Mouse (Mus musculus): ENCODE data around the gene Clec11a. TPM values are rescaled to one million over a fixed set of nuclear protein-coding genes. Genes with fewer than 3 reads are reported as not detected.
"Not testable (repeated sequence)": the region's sequence is repeated elsewhere in the genome, so short reads cannot be mapped to it uniquely, and the experiment has no call there.

Gene Clec11a
- total RNA-seq, 2 experiments from 2014 or later, result 0.84 to 1.3 TPM

- no peak for DNase-seq (ENCODE audit: low spot score)
Observed at GRCm38 (mm10) chr7:44326614-44327013, 19.9 kb upstream of the Clec11a start.

DNA sequence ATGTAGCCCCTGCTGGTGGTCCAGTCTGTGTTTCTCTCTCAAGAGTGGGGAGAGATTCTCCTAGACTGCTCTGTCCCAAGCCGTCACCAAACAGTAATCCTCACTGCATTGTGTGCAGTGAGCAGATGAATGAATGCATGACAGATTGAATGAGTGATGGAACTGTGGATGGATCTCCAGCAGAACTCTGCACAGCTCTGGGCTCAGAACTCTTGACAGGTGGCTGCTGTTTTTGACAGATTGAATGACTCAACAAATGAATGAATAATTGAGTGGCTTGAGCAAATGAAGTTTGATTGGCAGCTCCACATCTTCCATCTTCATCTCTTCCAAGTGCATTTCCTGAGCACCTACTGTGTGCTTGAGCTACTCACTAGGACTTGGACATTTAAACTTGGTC lies 15.6 kb upstream of the Clec11a start:
- DNase-seq (ENCODE audit: low spot score), result no peak

- no peak for DNase-seq (ENCODE audit: low spot score)
Observed at GRCm38 (mm10) chr7:44320886-44321285, 14.2 kb upstream of the Clec11a start.

- no peak for DNase-seq (ENCODE audit: low spot score)
Observed at GRCm38 (mm10) chr7:44317913-44318312, 11.2 kb upstream of the Clec11a start.

DNA sequence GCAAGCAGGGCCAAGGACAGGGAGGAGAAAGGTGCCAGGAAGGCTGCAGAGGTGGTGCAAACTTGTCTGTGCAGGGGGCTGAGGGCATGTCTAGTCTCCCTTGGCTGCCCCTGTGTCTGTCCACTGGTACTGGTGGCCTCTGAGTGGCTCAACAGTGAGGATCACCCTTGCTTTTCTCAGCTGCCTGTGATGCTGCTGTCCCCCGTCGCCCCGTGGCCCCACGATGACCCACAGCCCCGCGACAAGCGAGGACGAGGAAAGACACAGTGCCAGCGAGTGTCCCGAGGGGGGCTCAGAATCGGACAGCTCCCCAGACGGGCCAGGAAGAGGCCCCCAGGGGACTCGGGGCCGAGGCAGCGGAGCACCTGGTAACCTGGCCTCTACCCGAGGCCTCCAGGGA lies 5.8 kb upstream of the Clec11a start:
- no peak for DNase-seq (ENCODE audit: low spot score)

DNA sequence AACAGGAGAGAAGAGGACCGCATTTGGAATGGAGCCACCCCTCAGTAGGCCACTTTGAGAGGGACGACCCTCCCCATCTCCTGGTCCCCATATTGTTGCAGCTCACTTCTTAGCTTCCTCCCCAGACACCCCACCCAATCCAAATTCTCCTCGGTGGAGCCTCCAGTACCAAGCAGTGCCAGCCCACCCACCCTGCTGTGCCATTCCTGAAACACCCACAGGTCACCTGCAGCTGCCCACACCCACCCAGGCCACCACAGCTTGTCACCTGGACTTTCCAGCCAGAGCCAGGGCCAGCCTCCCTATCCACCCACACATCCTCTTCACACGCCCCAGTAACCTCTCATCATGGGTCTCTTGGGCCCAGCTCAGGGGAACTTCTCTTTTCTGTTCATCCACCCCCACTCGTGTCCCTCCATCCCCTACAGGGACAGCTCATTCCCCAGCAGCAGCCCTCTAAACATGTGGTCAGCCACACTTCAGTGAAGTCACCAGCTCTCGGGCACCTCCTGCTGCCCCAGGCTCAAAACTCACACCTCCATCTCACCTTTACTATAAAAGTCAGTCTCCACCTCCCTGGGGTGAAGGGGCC lies 5.1 kb upstream of the Clec11a start:
- no peak for DNase-seq (ENCODE audit: low spot score)

DNA sequence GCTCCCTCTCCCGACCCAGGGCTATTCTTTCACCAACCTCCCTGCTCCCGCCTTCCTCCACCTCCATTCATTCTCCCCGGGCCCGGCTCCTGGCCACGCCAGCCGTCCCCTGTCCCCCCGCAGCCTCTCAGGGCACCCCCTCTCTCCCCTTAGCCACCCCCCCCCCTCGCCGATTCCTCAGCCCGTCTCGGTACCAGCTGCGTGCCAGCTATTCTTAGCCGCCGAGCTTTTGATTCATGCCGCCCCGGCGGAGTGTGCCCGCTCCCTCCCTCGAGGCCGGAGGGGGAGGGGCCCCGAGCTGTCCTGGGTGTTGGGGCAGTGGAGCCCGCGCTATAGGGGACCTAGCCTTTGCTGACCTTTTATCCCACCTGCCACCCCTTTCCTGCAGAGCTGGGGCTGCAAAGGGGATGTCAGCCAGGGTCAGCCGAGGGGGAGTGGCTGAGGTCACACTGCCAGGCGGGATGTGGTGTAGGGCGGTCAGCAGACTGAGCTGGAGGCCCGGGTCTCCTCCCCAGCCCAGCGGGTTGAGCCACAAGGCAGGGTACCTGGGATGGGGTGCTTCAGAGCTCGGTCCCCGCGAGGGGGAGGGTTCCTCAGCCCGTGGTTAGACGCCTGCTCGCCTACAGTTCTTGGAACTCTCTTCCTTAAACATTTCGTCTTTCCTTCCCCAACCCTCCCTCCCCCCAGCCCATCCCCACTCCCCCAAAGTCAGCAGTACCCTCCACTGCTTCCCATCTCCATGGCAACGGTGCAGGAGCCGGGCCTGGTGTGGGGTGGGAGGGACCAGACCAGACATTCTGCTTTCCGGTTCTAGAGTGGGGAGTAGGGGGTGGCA lies 4.4 kb upstream of the Clec11a start:
- peak; percentile 26 for DNase-seq (ENCODE audit: low spot score)

- no peak for DNase-seq (ENCODE audit: low spot score)
Observed at GRCm38 (mm10) chr7:44310285-44310877, 3.7 kb upstream of the Clec11a start.

DNA sequence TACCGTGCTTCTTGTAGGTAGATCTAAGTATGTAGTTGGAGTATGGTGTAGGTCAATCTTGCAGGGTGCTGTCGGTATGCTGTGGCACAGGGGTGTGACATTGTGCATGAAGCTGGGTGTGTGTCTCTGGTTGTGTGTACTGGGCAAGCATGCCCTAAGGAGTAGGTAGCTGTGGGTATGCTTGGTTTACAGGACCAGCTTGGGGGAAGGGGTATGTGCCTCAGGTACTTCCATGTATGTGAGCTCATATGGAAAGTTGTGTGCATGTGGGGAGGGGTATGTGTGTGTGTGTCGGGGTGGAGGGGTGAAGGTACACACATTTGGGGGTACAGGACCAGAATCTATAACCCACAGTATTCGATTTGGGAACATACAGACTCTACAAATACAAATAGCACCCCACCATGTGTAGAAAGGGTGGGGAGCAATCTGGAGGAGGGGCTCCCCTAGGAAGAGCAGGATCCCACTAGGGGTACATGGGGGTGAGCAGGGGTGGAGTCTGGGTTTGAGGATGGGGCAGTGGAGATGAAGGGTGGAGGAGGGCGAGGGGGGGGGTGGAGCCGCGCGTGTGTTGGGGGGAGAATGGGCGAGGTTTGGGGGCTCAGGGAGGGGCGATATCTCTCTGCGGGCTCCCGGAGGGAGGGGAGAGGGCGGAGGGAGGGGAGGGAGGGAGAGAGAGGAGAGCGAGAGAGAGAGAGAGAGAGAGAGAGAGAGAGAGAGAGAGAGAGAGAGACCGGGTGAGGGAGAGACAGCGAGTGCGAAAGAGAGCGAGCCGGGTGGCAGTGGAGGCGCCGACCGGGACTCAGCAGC lies 3.0 kb upstream of the Clec11a start, which contains the start of gene Shank1:
Gene Shank1, plus strand, starts transcription at position 779 of the 810 bp plus-strand sequence.
- no peak for DNase-seq (ENCODE audit: low spot score)

DNA sequence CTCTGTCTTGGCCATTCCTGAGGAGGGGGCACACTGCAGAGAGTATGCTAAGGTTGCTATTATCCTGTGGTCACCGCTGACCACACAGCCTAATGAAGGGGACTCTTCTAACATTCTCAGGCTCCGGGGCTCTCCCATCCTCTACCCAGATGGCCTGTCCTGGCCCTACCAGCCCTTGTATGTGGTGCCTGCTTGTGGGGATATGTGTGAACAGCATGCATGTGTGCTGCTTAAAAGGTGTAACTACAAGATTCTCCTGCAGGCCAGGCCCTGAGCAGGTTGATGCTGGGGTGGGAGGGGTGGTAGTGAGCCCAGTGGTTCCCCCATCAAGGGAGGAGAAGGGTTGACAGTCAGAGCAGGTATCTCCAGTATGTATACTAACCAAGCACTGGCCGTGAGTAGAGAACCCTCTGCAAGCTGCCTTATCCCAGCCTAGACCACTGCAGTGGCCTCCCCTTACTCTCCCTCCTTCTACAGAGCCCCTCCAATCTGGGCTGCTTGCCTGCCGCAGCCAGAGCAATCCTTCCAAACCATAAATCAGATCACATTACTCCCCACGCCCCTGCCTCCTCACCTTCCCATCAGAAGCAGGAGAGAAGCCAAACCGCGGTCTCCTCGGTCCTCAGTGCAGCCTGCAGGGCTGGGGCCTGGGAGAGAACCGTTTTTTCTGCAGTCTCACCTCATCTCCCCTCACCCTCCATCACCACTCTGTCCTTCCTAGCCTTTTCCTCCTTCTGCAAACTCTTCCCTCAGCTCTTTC lies 739 bp upstream of the Clec11a start:
- DNase-seq (ENCODE audit: low spot score), result no peak

DNA sequence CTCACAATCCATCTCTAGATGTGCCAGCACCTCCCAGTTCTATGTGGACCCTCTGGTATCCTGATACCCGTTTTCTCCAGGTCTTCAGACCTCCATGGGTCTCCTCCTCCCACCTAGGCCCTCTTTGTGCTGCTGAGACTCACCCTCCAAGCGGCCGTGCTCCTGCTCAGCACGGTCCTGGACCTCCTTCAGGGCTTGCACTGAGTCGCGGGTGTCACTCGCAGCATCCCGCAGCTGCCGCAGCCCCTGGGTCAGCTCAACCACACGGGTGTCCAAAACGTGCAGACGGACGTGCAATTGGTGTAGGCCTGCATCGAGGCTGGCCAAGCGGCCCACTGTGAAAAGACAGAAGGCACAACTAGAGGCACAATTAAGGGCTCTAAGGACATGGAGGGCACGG lies 1.0 kb downstream of the Clec11a start:
- no peak for DNase-seq (ENCODE audit: low spot score)

DNA sequence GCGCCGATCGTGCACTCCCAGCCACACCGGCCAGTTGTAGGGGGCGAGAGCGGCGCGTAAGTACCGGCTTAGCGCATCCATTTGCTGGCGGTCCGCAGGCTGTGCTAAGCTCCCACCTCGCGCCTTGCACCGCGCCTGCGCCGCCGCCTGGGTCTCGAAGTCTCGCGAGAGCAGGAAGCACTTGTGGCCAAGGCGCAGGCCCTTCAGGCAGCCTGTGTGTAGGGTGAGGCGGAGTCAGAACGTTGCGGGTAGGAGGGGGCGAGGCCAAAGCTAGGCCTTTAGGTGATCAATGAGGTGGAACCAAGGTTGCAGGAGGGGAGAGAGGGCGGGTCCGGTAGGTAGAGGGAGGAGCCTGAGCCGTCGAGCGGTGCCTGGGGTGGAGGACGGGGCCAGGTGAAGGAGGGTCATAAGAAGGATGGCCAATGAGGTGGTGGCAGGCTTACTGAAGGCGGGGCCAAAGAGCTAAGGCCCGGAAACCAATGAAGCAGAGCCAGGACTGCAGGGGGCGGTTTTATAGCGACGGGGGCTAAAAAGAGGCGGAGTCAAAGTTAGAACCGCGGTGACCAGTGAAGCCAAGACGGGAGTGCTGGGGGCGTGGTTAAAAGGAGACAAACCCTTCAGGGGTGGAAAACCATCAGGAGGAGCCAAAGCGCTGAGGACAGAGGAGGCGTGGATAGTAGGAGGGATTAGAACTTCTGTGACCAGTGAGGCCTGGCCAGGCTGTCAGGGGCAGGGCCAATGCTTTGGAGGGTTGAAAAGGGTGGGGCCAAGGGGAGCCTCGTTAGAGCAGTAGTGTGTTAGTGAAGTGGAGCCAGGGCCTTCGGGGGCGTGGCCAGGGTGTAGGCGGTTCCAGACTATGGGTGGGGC lies 1.7 kb downstream of the Clec11a start:
- peak; percentile 96 for DNase-seq (ENCODE audit: low spot score)

DNA sequence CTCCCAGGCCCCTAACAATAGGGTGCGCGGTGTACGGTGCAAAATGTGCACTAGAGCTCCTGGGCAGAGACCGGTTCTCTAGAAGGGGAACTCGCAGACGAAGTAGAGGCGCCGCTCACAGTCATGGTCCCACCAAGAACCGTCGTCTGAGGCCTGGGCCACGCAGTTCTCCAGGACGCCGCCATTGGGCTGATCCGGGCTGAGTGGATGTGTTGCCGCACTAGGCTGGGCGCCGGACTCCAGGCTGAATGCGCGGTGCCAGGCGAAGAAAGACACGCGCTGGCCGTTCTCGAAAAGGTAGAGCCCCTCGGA lies 2.3 kb downstream of the Clec11a start:
- DNase-seq (ENCODE audit: low spot score), result no peak

DNA sequence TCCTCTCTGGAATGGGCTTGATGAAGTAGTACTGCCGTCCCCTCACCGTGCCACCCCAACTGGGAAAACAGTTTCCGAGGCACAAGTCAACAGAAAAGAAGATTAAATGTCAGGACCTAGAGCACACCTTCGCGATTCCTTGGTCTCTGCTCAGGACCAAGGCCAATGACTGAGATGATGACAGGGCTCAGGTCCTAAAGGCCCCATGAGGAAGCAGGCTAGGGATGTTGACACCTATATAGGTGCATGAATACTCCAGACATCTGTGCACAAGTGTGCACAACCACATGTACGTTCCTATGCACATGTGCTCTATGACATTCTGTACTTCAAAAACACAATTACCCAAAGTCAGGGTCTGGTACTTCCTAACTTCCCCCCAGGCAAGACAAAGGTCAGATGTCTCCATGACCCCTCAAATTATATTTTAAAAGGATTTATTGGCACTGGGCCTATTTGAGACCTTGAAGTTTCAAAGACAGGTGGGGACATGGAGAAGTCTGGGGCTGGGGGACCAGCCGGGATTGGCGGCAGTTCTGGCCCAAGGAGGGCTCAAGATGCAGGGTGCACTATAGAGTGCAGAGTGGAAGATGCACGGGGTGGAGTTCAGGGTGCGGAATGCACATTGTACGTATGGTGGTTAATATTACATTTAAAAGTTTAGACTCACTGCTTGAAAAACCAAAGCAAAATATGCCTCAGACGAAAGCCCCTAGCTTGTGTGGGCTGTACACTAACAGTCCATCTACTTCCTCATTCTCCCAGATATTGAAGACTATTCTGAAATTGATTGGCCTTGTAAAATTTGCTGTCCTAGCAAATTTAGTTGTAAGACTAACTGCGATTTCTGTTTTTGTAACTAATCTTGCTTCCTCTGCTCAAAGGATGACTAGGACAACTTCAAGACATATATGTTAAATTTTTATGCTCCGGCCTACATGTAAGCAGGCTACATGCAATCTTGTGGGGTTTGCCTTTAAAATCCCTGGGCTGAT lies 3.1 kb downstream of the Clec11a start:
- DNase-seq (ENCODE audit: low spot score), result no peak

DNA sequence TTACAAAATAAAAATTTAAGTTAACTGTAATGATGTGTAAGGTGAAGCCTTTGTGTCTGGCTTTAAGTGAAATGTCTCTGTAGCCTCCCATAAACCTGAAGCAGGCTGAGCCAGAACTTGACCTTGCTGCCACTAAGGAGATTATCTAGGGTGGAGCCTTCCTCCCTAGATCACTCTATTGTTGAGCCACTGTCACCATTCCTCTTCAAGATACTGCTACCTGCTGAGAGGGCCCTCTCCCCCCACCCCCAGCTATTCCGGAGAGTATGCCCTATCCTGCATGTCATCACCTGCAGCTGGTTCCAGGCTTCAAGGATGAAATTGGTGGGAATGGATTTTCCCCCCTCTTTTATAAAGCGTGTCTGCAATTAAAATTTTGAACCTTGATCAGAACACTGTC lies 9.2 kb downstream of the Clec11a start:
- not testable (repeated sequence) for DNase-seq (ENCODE audit: low spot score)

DNA sequence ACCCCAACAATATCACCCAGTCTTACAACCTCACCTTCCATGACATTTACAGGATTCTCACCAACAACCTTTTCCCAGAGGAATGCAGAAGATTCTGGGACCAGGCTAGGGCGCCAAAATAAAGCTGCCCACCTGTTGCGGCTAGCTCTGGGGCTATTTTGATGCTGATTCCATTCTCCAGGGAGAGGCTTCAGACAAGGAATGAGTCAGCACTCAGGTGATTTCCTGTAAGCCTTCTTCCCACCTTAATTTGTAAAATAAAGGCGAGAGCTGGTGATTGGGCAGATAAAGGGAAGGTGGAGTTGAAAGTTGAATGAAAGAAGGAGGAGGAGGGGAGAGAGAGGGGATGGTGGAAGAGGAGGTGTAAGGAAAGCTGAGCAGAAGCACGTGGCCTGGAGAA lies 15.3 kb downstream of the Clec11a start:
- no peak for DNase-seq (ENCODE audit: low spot score)

GRCm38 (mm10) chr7:44290986-44291385 lies 15.7 kb downstream of the Clec11a start:
- no peak for DNase-seq (ENCODE audit: low spot score)

DNA sequence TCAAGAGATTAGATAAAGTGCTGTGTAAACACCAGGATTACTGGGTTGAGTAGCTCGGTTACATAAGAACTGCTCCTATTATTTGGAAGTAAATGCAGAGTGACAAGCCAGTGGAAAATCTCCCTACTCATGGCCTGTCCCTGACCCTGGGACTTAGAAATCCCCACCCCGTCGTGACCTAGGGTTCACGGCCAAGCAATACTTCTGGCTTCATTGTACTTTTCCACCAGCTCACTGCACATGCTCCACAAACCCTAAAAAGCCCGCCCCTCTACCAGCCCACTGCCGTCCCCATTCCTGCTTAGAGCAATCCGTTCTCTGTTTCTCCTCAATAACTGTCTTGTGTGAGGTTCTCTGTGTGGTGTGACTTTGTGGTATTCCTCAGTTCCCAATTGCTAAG lies 18.9 kb downstream of the Clec11a start:
- DNase-seq (ENCODE audit: low spot score), result no peak

DNA sequence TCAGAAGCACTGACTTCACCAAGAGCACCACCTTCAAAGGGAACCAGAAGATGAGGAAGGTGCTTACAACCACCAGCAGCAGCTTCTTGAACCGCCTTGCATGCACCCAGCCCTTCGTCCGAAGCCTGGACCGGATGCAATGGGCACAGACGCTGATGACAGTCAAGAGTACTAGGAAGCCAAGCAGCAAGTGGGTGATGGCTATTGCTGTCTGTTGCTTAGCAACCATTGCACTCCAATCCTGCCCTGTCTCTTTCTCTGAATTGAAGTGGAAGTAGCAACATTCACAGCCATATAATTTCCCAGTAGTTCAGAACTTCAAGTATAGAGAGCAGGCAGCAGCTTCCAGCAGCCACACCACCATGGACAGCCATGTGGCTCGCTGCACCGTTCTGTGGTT lies 25.1 kb downstream of the Clec11a start:
- DNase-seq (ENCODE audit: low spot score), result no peak
